Mouse (Mus musculus): Measurements from ENCODE around the gene Ankrd11.

DNA sequence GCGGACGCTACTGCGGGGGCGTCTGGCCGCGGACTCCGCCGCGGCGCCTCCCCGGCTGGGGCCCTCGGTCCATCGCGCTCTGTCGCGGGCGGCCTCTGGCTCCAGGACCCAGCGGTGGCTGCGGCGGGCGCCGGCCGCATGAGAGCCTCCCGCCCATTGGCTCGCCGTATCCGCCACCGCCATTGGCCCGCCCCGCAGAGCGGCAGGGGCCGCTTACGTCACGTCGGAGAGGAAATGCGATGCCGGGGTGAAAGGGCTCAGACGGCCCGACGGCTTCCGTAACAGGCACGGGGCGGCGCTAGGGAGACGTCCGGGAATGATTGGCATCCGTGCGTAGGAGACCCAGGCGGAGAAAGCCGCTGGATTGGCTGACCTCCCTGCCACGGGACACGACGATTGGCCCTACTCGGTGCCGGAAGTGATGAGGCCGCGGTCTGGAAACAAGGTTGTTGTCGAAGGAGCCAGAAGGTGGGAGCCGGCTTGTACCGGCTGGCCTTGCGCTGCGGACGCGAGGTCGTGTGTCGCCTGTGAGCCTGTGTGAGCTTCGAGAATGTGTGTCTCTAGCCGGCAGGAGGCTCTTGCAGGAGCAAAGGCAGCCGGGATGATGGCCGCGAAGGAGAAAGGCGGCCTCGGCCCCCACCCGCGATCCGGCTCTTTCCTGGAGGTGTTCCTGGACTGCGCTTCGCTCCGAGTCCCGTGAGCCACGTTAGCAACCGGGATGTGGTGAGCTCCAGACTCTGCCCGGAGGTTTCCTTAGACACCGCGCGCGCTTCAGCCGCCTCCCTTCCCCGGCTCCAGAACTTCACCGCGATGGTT, at the start of gene Ankrd11:
- TF ChIP-seq CTCF (conservative IDR thresholded peaks at IDR 0.05; ENCODE audit: low read length) (no peak), POU5F1 (IDR thresholded peaks at IDR 0.05; ENCODE audit: borderline replicate concordance, low read length) (no peak), NANOG (IDR thresholded peaks at IDR 0.05; ENCODE audit: borderline replicate concordance, low read length) (no peak)

Data from E14TG2a.4 (cell line).